Mouse (Mus musculus): ENCODE measurements around the gene Epop. TPM values are rescaled to one million over a fixed set of nuclear protein-coding genes. Genes with fewer than 3 reads are reported as not detected.

Gene Epop
- polyA plus RNA-seq, 1 experiment = 3.3 TPM

- Histone ChIP-seq H3K4me2 (ENCODE audit: low read depth) (no peak overlapping the region), H3K27me3 (ENCODE audit: control insufficient read depth, insufficient read depth, insufficient read length) (peaks cover 68% of the 10 kb centered on the region), H3K4me3 (no peak overlapping the region), H3K79me2 (ENCODE audit: control insufficient read depth, insufficient read depth) (no peaks in the 10 kb centered on the region), H3K36me3 (ENCODE audit: control insufficient read depth, insufficient read depth) (no peaks in the 10 kb centered on the region), H3ac (ENCODE audit: control insufficient read depth, insufficient read length) (no peak overlapping the region)
- no peak for TF ChIP-seq USF1 (IDR thresholded peaks at IDR 0.05; ENCODE audit: low read depth)
- TF ChIP-seq MYOG (IDR thresholded peaks at IDR 0.05; ENCODE audit: control insufficient read depth in 1 of 3, insufficient read depth in 1 of 3, insufficient read length in 2 of 3, low read depth in 2 of 3) = no peak
- TF ChIP-seq REST (IDR thresholded peaks at IDR 0.05; ENCODE audit: insufficient read depth, insufficient read length) = no peak
- TF ChIP-seq SRF (IDR thresholded peaks at IDR 0.05; ENCODE audit: control insufficient read depth, insufficient read length, low read depth) = no peak
- no peak for TF ChIP-seq MAX (IDR thresholded peaks at IDR 0.05; ENCODE audit: low read depth)
- no peak for TF ChIP-seq TCF12 (IDR thresholded peaks at IDR 0.05; ENCODE audit: insufficient read depth, poor library complexity, severe bottlenecking)
- TF ChIP-seq POLR2AphosphoS2 (IDR thresholded peaks at IDR 0.05; ENCODE audit: insufficient read length, low read depth) = no peak
These were observed 19.8 kb downstream of the Epop start for GRCm38 (mm10) chr11:97609743-97610142.

- no peak for TF ChIP-seq MAX (IDR thresholded peaks at IDR 0.05; ENCODE audit: low read depth)
- no peak for TF ChIP-seq REST (IDR thresholded peaks at IDR 0.05; ENCODE audit: insufficient read depth, insufficient read length)
- TF ChIP-seq POLR2A (IDR thresholded peaks at IDR 0.05; ENCODE audit: insufficient read length, low read depth) = no peak
- TF ChIP-seq TCF3 (IDR thresholded peaks at IDR 0.05; ENCODE audit: insufficient read length, low read depth) = no peak
- no peak for TF ChIP-seq E2F4 (IDR thresholded peaks at IDR 0.05; ENCODE audit: insufficient read depth)
- TF ChIP-seq CEBPB (IDR thresholded peaks at IDR 0.05; ENCODE audit: insufficient read depth, poor library complexity, severe bottlenecking) = no peak
- peaks cover 75% of the 10 kb centered on the region for H3K27me3 ChIP-seq (ENCODE audit: control insufficient read depth, insufficient read depth, insufficient read length)
- H3K36me3 ChIP-seq (ENCODE audit: control insufficient read depth, insufficient read depth) = no peaks in the 10 kb centered on the region
These were observed 20.6 kb downstream of the Epop start for GRCm38 (mm10) chr11:97608933-97609332.

GRCm38 (mm10) chr11:97607056-97607725 lies 22.3 kb downstream of the Epop start:
- Histone ChIP-seq H3K36me3 (ENCODE audit: control insufficient read depth, insufficient read depth) (no peaks in the 10 kb centered on the region), H3K79me2 (ENCODE audit: control insufficient read depth, insufficient read depth) (no peaks in the 10 kb centered on the region), H3K4me3 (no peak overlapping the region), H3ac (ENCODE audit: control insufficient read depth, insufficient read length) (no peak overlapping the region), H3K4me2 (ENCODE audit: low read depth) (no peak overlapping the region), H3K27me3 (ENCODE audit: control insufficient read depth, insufficient read depth, insufficient read length) (peaks cover 75% of the 10 kb centered on the region)
- no peak for TF ChIP-seq MYOG (IDR thresholded peaks at IDR 0.05; ENCODE audit: control insufficient read depth in 1 of 3, insufficient read depth in 1 of 3, insufficient read length in 2 of 3, low read depth in 2 of 3)
- no peak for TF ChIP-seq MAX (IDR thresholded peaks at IDR 0.05; ENCODE audit: low read depth)
- no peak for TF ChIP-seq USF1 (IDR thresholded peaks at IDR 0.05; ENCODE audit: low read depth)
- no peak for TF ChIP-seq REST (IDR thresholded peaks at IDR 0.05; ENCODE audit: insufficient read depth, insufficient read length)
- TF ChIP-seq TCF3 (IDR thresholded peaks at IDR 0.05; ENCODE audit: insufficient read length, low read depth) = no peak
- TF ChIP-seq POLR2A (IDR thresholded peaks at IDR 0.05; ENCODE audit: insufficient read length, low read depth) = no peak
- TF ChIP-seq MYOD1 (IDR thresholded peaks at IDR 0.05; ENCODE audit: control insufficient read depth in 1 of 3, insufficient read length in 2 of 3, low read depth in 2 of 3) = no peak
- TF ChIP-seq CEBPB (IDR thresholded peaks at IDR 0.05; ENCODE audit: insufficient read depth, poor library complexity, severe bottlenecking) = no peak
- TF ChIP-seq POLR2AphosphoS2 (IDR thresholded peaks at IDR 0.05; ENCODE audit: insufficient read length, low read depth) = no peak
- TF ChIP-seq E2F4 (IDR thresholded peaks at IDR 0.05; ENCODE audit: insufficient read depth) = no peak
- no peak for TF ChIP-seq TCF12 (IDR thresholded peaks at IDR 0.05; ENCODE audit: insufficient read depth, poor library complexity, severe bottlenecking)
- no peak for TF ChIP-seq SRF (IDR thresholded peaks at IDR 0.05; ENCODE audit: control insufficient read depth, insufficient read length, low read depth)

More at GRCm38 (mm10) chr11:97608933-97609332, 20.6 kb downstream of the Epop start:
- no peak overlapping the region for H3K4me2 ChIP-seq (ENCODE audit: low read depth)
- no peak overlapping the region for H3K4me3 ChIP-seq
- H3ac ChIP-seq (ENCODE audit: control insufficient read depth, insufficient read length) = no peak overlapping the region
- H3K79me2 ChIP-seq (ENCODE audit: control insufficient read depth, insufficient read depth) = no peaks in the 10 kb centered on the region

GRCm38 (mm10) chr11:97603891-97604290 lies 25.6 kb downstream of the Epop start:
- no peak for TF ChIP-seq SRF (IDR thresholded peaks at IDR 0.05; ENCODE audit: control insufficient read depth, insufficient read length, low read depth)
- no peak for TF ChIP-seq TCF12 (IDR thresholded peaks at IDR 0.05; ENCODE audit: insufficient read depth, poor library complexity, severe bottlenecking)
- no peak for TF ChIP-seq USF1 (IDR thresholded peaks at IDR 0.05; ENCODE audit: low read depth)
- TF ChIP-seq MYOG (IDR thresholded peaks at IDR 0.05; ENCODE audit: control insufficient read depth in 1 of 3, insufficient read depth in 1 of 3, insufficient read length in 2 of 3, low read depth in 2 of 3) = no peak
- TF ChIP-seq E2F4 (IDR thresholded peaks at IDR 0.05; ENCODE audit: insufficient read depth) = no peak
- TF ChIP-seq REST (IDR thresholded peaks at IDR 0.05; ENCODE audit: insufficient read depth, insufficient read length) = no peak
- TF ChIP-seq CEBPB (IDR thresholded peaks at IDR 0.05; ENCODE audit: insufficient read depth, poor library complexity, severe bottlenecking) = no peak
- TF ChIP-seq MAX (IDR thresholded peaks at IDR 0.05; ENCODE audit: low read depth) = no peak
- no peak for TF ChIP-seq POLR2A (IDR thresholded peaks at IDR 0.05; ENCODE audit: insufficient read length, low read depth)
- no peak for TF ChIP-seq TCF3 (IDR thresholded peaks at IDR 0.05; ENCODE audit: insufficient read length, low read depth)
- TF ChIP-seq POLR2AphosphoS2 (IDR thresholded peaks at IDR 0.05; ENCODE audit: insufficient read length, low read depth) = no peak
- Histone ChIP-seq H3K27me3 (ENCODE audit: control insufficient read depth, insufficient read depth, insufficient read length) (peaks cover 55% of the 10 kb centered on the region), H3K4me2 (ENCODE audit: low read depth) (no peak overlapping the region), H3K36me3 (ENCODE audit: control insufficient read depth, insufficient read depth) (no peaks in the 10 kb centered on the region), H3K79me2 (ENCODE audit: control insufficient read depth, insufficient read depth) (no peaks in the 10 kb centered on the region), H3K4me3 (no peak overlapping the region), H3ac (ENCODE audit: control insufficient read depth, insufficient read length) (no peak overlapping the region)

- peaks cover 46% of the 10 kb centered on the region for H3K27me3 ChIP-seq (ENCODE audit: control insufficient read depth, insufficient read depth, insufficient read length)
- no peak for TF ChIP-seq POLR2AphosphoS2 (IDR thresholded peaks at IDR 0.05; ENCODE audit: insufficient read length, low read depth)
- no peak for TF ChIP-seq TCF3 (IDR thresholded peaks at IDR 0.05; ENCODE audit: insufficient read length, low read depth)
- no peak for TF ChIP-seq SRF (IDR thresholded peaks at IDR 0.05; ENCODE audit: control insufficient read depth, insufficient read length, low read depth)
- TF ChIP-seq CEBPB (IDR thresholded peaks at IDR 0.05; ENCODE audit: insufficient read depth, poor library complexity, severe bottlenecking) = no peak
- no peak for TF ChIP-seq MYOG (IDR thresholded peaks at IDR 0.05; ENCODE audit: control insufficient read depth in 1 of 3, insufficient read depth in 1 of 3, insufficient read length in 2 of 3, low read depth in 2 of 3)
- TF ChIP-seq MAX (IDR thresholded peaks at IDR 0.05; ENCODE audit: low read depth) = no peak
- TF ChIP-seq TCF12 (IDR thresholded peaks at IDR 0.05; ENCODE audit: insufficient read depth, poor library complexity, severe bottlenecking) = no peak
- no peak for TF ChIP-seq REST (IDR thresholded peaks at IDR 0.05; ENCODE audit: insufficient read depth, insufficient read length)
- TF ChIP-seq MYOD1 (IDR thresholded peaks at IDR 0.05; ENCODE audit: control insufficient read depth in 1 of 3, insufficient read length in 2 of 3, low read depth in 2 of 3) = no peak
- no peak for TF ChIP-seq POLR2A (IDR thresholded peaks at IDR 0.05; ENCODE audit: insufficient read length, low read depth)
- no peak for TF ChIP-seq USF1 (IDR thresholded peaks at IDR 0.05; ENCODE audit: low read depth)
- TF ChIP-seq E2F4 (IDR thresholded peaks at IDR 0.05; ENCODE audit: insufficient read depth) = no peak
- no peak overlapping the region for H3ac ChIP-seq (ENCODE audit: control insufficient read depth, insufficient read length)
- H3K79me2 ChIP-seq (ENCODE audit: control insufficient read depth, insufficient read depth) = no peaks in the 10 kb centered on the region
- no peaks in the 10 kb centered on the region for H3K36me3 ChIP-seq (ENCODE audit: control insufficient read depth, insufficient read depth)
- no peak overlapping the region for H3K4me2 ChIP-seq (ENCODE audit: low read depth)
- no peak overlapping the region for H3K4me3 ChIP-seq
These were observed 27.3 kb downstream of the Epop start for GRCm38 (mm10) chr11:97602223-97602622.
